Mouse (Mus musculus): Measurements from ENCODE around the gene Hcls1. TPM values are rescaled to one million over a fixed set of nuclear protein-coding genes. Genes with fewer than 3 reads are reported as not detected.

Hcls1 gene
- polyA plus RNA-seq, 1 experiment, result 19.3 TPM

GRCm38 (mm10) chr16:36928106-36928500 lies 6.7 kb upstream of the Hcls1 start:
- DNase-seq (ENCODE audit: low read depth, low spot score), result no peak
- 92% methylated on average over 8 of the region's 8 CpGs for WGBS

- WGBS, result 94% methylated on average over 7 of the region's 7 CpGs
- no peak for DNase-seq (ENCODE audit: low read depth, low spot score)
These were observed 5.6 kb upstream of the Hcls1 start for GRCm38 (mm10) chr16:36929216-36929615.

- 73% methylated on average over 11 of the region's 11 CpGs for WGBS
- no peak for DNase-seq (ENCODE audit: low read depth, low spot score)
These were observed 4.3 kb upstream of the Hcls1 start for GRCm38 (mm10) chr16:36930231-36931136.

- no peak for DNase-seq (ENCODE audit: low read depth, low spot score)
- 92% methylated on average over 10 of the region's 10 CpGs for WGBS
These were observed 3.4 kb upstream of the Hcls1 start for GRCm38 (mm10) chr16:36931381-36931780.

- WGBS, result 81% methylated on average over 3 of the region's 3 CpGs
- DNase-seq (ENCODE audit: low read depth, low spot score), result no peak
These were observed 2.8 kb upstream of the Hcls1 start for GRCm38 (mm10) chr16:36931976-36932375.

- WGBS, result 95% methylated on average over 6 of the region's 6 CpGs
- no peak for DNase-seq (ENCODE audit: low read depth, low spot score)
These were observed 2.2 kb upstream of the Hcls1 start for GRCm38 (mm10) chr16:36932546-36932945.

GRCm38 (mm10) chr16:36934131-36934840 lies 497 bp upstream of the Hcls1 start:
- no peak for DNase-seq (ENCODE audit: low read depth, low spot score)
- 22% methylated on average over 6 of the region's 6 CpGs for WGBS

GRCm38 (mm10) chr16:36935814-36936213 lies 1.0 kb downstream of the Hcls1 start:
- DNase-seq (ENCODE audit: low read depth, low spot score), result no peak
- 70% methylated on average over 3 of the region's 3 CpGs for WGBS

GRCm38 (mm10) chr16:36941137-36941727 lies 6.4 kb downstream of the Hcls1 start:
- 43% methylated on average over 6 of the region's 6 CpGs for WGBS
- no peak for DNase-seq (ENCODE audit: low read depth, low spot score)

- 38% methylated on average over 4 of the region's 4 CpGs for WGBS
- no peak for DNase-seq (ENCODE audit: low read depth, low spot score)
These were observed 7.1 kb downstream of the Hcls1 start for GRCm38 (mm10) chr16:36941895-36942294.

GRCm38 (mm10) chr16:36943591-36943990 lies 8.8 kb downstream of the Hcls1 start:
- DNase-seq (ENCODE audit: low read depth, low spot score), result no peak
- 63% methylated on average over 3 of the region's 3 CpGs for WGBS

- no peak for DNase-seq (ENCODE audit: low read depth, low spot score)
- WGBS, result 53% methylated on average over 12 of the region's 12 CpGs
These were observed 10.2 kb downstream of the Hcls1 start for GRCm38 (mm10) chr16:36944895-36945424.

GRCm38 (mm10) chr16:36946459-36947159 lies 11.8 kb downstream of the Hcls1 start:
- no peak for DNase-seq (ENCODE audit: low read depth, low spot score)
- WGBS, result 85% methylated on average over 8 of the region's 8 CpGs

- DNase-seq (ENCODE audit: low read depth, low spot score), result no peak
- 64% methylated on average over 4 of the region's 4 CpGs for WGBS
These were observed 12.9 kb downstream of the Hcls1 start for GRCm38 (mm10) chr16:36947646-36948197.

GRCm38 (mm10) chr16:36949614-36950336 lies 15.0 kb downstream of the Hcls1 start:
- DNase-seq (ENCODE audit: low read depth, low spot score), result no peak
- WGBS, result 38% methylated on average over 8 of the region's 8 CpGs

GRCm38 (mm10) chr16:36951029-36951428 lies 16.2 kb downstream of the Hcls1 start:
- WGBS, result 72% methylated on average over 4 of the region's 4 CpGs
- no peak for DNase-seq (ENCODE audit: low read depth, low spot score)

- no peak for DNase-seq (ENCODE audit: low read depth, low spot score)
- WGBS, result 76% methylated on average over 11 of the region's 11 CpGs
These were observed 20.3 kb downstream of the Hcls1 start for GRCm38 (mm10) chr16:36955106-36955505.

- WGBS, result 84% methylated on average over 4 of the region's 4 CpGs
- DNase-seq (ENCODE audit: low read depth, low spot score), result no peak
These were observed 28.6 kb downstream of the Hcls1 start for GRCm38 (mm10) chr16:36963415-36963814.

- DNase-seq (ENCODE audit: low read depth, low spot score), result no peak
- WGBS, result 89% methylated on average over 2 of the region's 2 CpGs
These were observed 44.3 kb downstream of the Hcls1 start for GRCm38 (mm10) chr16:36979127-36979526.

Measured in large intestine, adult 2 months (tissue).